Mouse (Mus musculus) liver, embryonic 12.5 days (tissue): Measurements from ENCODE around the gene Tubb1. TPM values are rescaled to one million over a fixed set of nuclear protein-coding genes. Genes with fewer than 3 reads are reported as not detected.

Experiments used
- ATAC-seq: fragments of 200-750 bp; cut with Nextera tagmentation; 2 replicates; pipeline ENCODE4 v1.8.0; 2017; ENCODE audit warnings: moderate number of reproducible peaks, mild to moderate bottlenecking, moderate library complexity
- H3K27ac ChIP-seq: fragments of 300-500 bp; sonication (generic); 2 replicates; pipeline ENCODE4 v1.5.1; 2016; ENCODE audit warnings: mild to moderate bottlenecking
- H3K27me3 ChIP-seq: fragments of 300-500 bp; sonication (generic); replicated peaks from 2 replicates; pipeline ENCODE4 v1.6.1; 2016; ENCODE audit warnings: mild to moderate bottlenecking, moderate library complexity
- H3K36me3 ChIP-seq: fragments of 300-500 bp; sonication (generic); 2 replicates; pipeline ENCODE4 v1.6.1; 2016; ENCODE audit warnings: mild to moderate bottlenecking, moderate library complexity
- H3K4me1 ChIP-seq: fragments of 300-500 bp; sonication (generic); 2 replicates; pipeline ENCODE4 v1.6.1; 2016
- H3K4me2 ChIP-seq: fragments of 300-500 bp; sonication (generic); 2 replicates; pipeline ENCODE4 v1.6.1; 2016; ENCODE audit warnings: mild to moderate bottlenecking, moderate library complexity
- H3K4me3 ChIP-seq: fragments of 300-500 bp; sonication (generic); 2 replicates; pipeline ENCODE4 v1.5.1; 2016; ENCODE audit warnings: mild to moderate bottlenecking, moderate library complexity
- H3K9ac ChIP-seq: fragments of 300-500 bp; sonication (generic); 2 replicates; pipeline ENCODE4 v1.6.1; 2016; ENCODE audit warnings: mild to moderate bottlenecking, moderate library complexity
- H3K9me3 ChIP-seq: fragments of 300-500 bp; sonication (generic); replicated peaks from 2 replicates; pipeline ENCODE4 v1.6.1; 2016; ENCODE audit warnings: mild to moderate bottlenecking, moderate library complexity
- WGBS: fragments of 180-500 bp; shearing (Covaris S2); methylation state at CpG from one replicate; pipeline ENCODE4 v1.1.7; 2016; ENCODE audit not compliant: insufficient replicate concordance; 5-methylcytosine and 5-hydroxymethylcytosine counted together
- polyA plus RNA-seq: library from polyadenylated mRNA; unstranded; fragments of >200 nt; fragmentation: Nextera tagmentation; extraction: Ambion mirVana; gene quantifications from 2 replicates; pipeline ENCODE4 v1.2.1, GENCODE M21; 2016

The Tubb1 gene
- 48.2 and 55.7 TPM in 2 replicates for polyA plus RNA-seq

DNA sequence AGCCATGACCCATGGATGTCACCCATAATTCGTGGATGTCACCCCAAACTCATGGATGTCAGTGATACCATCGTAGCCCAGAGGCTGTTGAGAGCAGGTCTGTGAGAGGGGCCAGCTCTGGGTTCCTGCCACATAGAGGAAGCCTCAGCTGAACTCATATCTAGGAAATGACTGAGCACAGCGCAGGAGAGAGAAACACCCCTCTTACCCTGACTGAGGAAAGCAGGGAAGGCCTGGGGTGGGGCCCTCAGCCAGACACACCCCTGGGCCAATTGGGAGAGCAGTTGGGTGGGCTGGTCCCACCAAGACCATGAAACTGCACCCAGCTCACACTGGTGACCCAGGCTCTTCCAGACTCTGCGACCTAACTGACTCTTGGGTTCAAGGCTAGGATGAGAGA, at the start of gene Tubb1:
Tubb1 (plus strand) TSS at position 343 of the 400 bp plus-strand sequence.
- Histone ChIP-seq H3K9ac (peak within 1 kb of the TSS; percentile 39; the same call in 1 of the 2 replicates), H3K4me2 (peak within 1 kb of the TSS; percentile 38), H3K27ac (peak within 1 kb of the TSS; percentile 82), H3K4me3 (peak within 1 kb of the TSS; percentile 29), H3K36me3 (no peaks in the 10 kb centered on the region), H3K27me3 (peaks cover 16% of the 10 kb centered on the region), H3K9me3 (no peaks in the 10 kb centered on the region), H3K4me1 (peaks cover 65% of the 10 kb centered on the region)
- 26% methylated on average over 4 of the region's 4 CpGs for WGBS
- peak; percentile 81 for ATAC-seq

DNA sequence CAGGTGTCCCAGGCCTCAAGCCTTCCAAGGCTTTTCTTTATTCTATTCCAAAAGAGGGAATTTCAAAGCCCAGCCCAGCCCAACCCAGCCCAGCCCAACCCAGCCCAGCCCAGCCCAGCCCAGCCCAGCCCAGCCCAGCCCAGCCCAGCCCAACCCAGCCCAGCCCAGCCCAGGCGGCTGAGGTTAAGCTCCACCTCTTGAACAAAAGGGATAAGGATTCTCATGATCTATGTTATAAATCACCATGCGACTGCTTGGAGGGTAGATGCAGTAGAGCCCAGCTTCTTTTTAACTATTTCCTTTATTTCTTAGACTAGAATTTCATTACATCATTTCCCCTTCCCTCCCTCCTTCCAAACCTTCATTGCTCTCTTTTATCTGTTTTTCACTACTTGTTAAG, 40.3 kb upstream of the Tubb1 start:
- Histone ChIP-seq H3K4me1 (peaks cover 22% of the 10 kb centered on the region), H3K27ac (no peak overlapping the region), H3K4me2 (peak overlapping the region; percentile 10; the same call in 1 of the 2 replicates), H3K9me3 (no peaks in the 10 kb centered on the region), H3K27me3 (peaks cover 19% of the 10 kb centered on the region), H3K36me3 (no peaks in the 10 kb centered on the region), H3K4me3 (no peak overlapping the region), H3K9ac (no peak overlapping the region)
- WGBS, result 27% methylated on average over 2 of the region's 2 CpGs
- peak; percentile 78 for ATAC-seq

DNA sequence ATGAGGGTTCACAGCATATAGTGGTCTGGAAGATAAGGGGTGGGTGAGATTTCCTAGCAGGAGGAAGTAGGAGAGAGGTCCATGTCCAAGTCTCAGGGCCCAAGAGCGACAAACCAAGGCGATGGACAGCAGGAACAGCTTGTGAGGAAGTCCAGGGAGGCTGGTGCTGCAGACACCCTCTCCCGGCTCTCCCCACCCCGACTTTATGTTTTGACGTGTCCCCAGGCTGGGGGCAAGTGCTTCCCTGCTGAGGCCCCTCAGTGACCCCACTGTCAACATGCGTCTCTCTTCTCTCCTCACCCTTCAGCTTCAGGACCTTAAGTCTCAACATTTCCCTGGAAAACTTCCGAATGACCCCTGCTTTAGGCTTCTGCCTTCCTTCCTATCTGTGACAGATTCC, 37.4 kb upstream of the Tubb1 start:
- Histone ChIP-seq H3K4me2 (no peak overlapping the region), H3K27me3 (peaks cover 10% of the 10 kb centered on the region; the same call in 1 of the 2 replicates), H3K9me3 (no peaks in the 10 kb centered on the region), H3K9ac (no peak overlapping the region), H3K27ac (no peak overlapping the region), H3K36me3 (peaks cover 6% of the 10 kb centered on the region), H3K4me1 (peaks cover 45% of the 10 kb centered on the region), H3K4me3 (no peak overlapping the region)
- ATAC-seq, result no peak
- WGBS, result 70% methylated on average over 7 of the region's 7 CpGs

DNA sequence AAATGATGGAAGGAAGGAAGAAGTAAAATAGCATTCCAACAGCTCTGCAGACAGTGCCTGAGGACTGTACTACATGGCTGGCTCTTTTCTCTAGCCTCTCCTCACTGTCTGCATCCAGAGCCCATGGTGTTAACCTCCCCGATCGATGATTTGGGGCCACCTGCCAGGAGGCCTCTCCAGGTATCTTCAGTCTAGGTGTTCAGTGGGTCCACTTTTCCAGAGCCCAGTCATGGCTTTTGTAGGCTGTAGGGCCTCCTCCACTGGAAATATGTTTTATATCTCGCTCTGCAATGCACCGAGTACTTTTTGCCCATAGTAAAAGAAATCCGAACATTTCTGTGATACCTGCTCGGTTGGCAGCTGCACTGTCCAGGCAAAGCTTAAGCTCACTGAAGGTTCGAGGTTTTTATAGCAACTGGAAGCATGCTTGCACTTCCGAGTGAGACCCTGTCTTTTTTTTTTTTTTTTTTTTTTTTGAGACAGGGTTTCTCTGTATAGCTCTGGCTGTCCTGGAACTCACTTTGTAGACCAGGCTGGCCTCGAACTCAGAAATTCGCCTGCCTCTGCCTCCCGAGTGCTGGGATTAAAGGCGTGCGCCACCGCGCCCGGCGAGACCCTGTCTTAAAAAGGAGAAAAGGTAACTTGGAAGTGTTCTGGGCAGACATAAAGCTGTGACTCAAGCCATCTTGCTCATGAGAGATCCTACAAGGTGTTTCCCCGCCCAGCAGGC, 35.3 kb upstream of the Tubb1 start:
- H3K4me1 ChIP-seq, result peaks cover 39% of the 10 kb centered on the region
- peak overlapping the region; percentile 97 for H3K4me3 ChIP-seq
- H3K4me2 ChIP-seq, result peak overlapping the region; percentile 87
- no peak for ATAC-seq
- no peak overlapping the region for H3K27ac ChIP-seq
- H3K9me3 ChIP-seq, result no peaks in the 10 kb centered on the region
- 0 out of 2 replicates have a peak, but pooled peaks cover 6% of the 10 kb centered on the region for H3K27me3 ChIP-seq
- peak overlapping the region; percentile 97; the same call in 1 of the 2 replicates for H3K9ac ChIP-seq
- H3K36me3 ChIP-seq, result peaks cover 24% of the 10 kb centered on the region
- 34% methylated on average over 18 of the region's 18 CpGs for WGBS

DNA sequence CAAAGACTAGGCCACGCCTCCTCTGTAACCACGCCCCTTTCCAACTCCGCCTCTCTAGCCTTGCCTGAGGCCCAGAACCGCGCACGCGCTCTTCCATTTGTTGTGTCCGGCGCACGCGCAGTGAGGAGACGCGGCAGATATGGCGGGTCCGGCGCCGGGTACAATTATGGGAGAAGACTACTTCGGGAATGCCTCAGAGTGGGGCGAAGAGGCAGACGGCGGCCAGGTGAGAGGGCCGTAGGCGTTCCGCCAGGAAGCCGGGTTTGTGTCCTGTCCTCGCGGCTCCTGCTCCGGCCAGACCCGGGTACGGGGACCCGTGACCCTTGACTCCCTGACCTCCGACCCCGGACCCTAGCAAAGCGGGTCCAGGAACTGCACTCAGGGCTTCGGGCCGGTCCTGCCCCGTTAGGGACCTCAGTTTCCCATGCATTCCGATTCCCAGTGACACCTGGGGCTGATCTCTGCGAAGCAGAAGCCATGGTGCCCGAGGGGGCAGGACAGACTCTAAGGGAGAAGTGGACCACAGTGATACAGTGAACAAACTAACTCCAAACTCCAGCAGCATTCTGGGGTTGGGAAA, 34.7 kb upstream of the Tubb1 start, which contains the start of gene Nelfcd:
Nelfcd (plus strand) TSS at position 74 of the 580 bp plus-strand sequence.
- ATAC-seq, result peak; percentile 95
- Histone ChIP-seq H3K9me3 (no peaks in the 10 kb centered on the region), H3K9ac (peak within 1 kb of the TSS; percentile 97), H3K36me3 (peaks cover 30% of the 10 kb centered on the region), H3K4me1 (peaks cover 32% of the 10 kb centered on the region), H3K4me2 (peak within 1 kb of the TSS; percentile 87), H3K27me3 (0 out of 2 replicates have a peak, but pooled peaks cover 6% of the 10 kb centered on the region), H3K27ac (peak within 1 kb of the TSS; percentile 80), H3K4me3 (peak within 1 kb of the TSS; percentile 97)
- WGBS, result 2% methylated on average over 40 of the region's 40 CpGs

DNA sequence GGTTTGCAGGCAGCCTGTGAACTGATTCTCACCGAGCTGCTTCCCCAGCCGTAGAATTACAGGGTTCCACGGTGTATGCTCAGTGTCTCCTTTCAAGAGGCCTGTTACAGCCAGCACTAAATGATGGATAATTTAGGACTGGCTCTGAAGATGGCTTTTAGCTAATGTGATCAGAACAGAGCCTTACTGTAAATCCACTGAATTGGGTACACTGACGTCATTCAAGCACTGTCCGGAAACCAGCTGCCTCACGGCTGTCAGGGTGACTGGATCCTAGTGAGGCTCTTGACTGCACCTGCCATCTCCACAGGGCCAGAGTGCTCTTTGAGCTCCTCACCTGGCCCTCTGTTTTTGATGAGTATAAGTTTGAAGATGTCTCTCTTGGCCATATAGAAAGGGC, 29.4 kb upstream of the Tubb1 start:
- Histone ChIP-seq H3K9ac (no peak overlapping the region), H3K4me1 (peaks cover 21% of the 10 kb centered on the region), H3K27me3 (no peaks in the 10 kb centered on the region), H3K36me3 (peaks cover 83% of the 10 kb centered on the region), H3K9me3 (no peaks in the 10 kb centered on the region), H3K4me3 (no peak overlapping the region), H3K4me2 (no peak overlapping the region), H3K27ac (no peak overlapping the region)
- ATAC-seq, result no peak
- WGBS, result 93% methylated on average over 6 of the region's 6 CpGs

DNA sequence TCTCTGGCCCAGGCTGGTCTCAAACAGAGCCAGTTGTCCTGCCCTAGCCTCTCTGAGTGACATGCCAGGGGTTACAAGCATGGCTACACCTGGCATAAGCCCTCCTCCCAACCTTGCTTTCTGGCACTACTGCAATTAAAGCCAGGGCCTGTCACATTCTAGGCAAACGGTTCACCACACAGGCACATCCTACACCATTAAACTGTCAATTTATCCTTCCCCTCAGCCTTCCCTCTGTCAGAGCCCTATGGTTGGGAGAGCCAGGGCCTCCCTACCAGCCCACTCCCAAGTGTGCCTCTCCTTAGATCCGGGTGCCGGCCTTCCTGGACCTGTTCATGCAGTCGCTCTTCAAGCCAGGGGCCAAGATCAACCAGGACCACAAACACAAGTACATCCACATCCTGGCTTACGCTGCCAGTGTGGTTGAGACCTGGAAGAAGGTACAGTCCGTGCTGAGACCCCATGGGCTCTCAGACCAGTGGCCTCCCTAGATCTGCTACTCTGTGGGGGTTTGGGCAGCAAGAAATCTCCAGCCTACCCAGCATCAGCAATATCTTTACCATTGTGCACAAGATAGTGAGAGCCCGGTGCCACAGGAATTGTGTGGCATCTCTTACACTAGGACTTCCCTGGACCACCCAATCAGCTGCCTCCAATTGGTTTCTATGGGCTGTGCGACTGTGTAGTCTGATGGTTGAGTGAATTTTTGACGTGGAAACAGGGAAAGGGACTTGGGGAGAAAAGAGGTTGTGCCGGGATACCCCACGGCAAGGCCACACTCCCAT, 26.0 kb upstream of the Tubb1 start:
- Histone ChIP-seq H3K4me3 (no peak overlapping the region), H3K27me3 (no peaks in the 10 kb centered on the region), H3K9ac (no peak overlapping the region), H3K36me3 (peaks cover 100% of the 10 kb centered on the region), H3K4me1 (no peaks in the 10 kb centered on the region), H3K4me2 (no peak overlapping the region), H3K9me3 (no peaks in the 10 kb centered on the region), H3K27ac (no peak overlapping the region)
- ATAC-seq, result no peak
- WGBS, result 89% methylated on average over 11 of the region's 11 CpGs

DNA sequence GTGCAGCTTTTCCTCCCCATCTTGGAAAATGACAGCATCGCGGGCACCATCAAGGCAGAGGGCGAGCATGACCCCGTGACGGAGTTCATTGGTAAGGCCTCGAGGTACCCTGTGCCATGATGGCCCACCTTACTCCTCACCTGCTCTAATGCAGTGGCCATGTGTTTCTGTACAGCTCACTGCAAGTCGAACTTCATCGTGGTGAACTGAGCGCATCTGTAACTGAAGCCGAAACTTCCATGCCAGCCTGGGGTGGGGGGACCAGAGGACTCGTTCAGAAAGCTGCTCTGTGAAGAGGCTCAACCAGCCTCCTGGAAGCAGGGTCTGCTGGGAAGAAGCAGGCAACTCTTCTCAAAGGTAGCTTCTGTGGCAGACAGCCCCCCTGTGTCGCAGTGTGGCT, 23.6 kb upstream of the Tubb1 start:
- 0 out of 2 replicates have a peak, but pooled peaks have one; percentile 13 for ATAC-seq
- 90% methylated on average over 12 of the region's 12 CpGs for WGBS
- Histone ChIP-seq H3K27me3 (no peaks in the 10 kb centered on the region), H3K4me1 (no peaks in the 10 kb centered on the region), H3K9me3 (no peaks in the 10 kb centered on the region), H3K27ac (no peak overlapping the region), H3K4me3 (no peak overlapping the region), H3K4me2 (no peak overlapping the region), H3K9ac (no peak overlapping the region), H3K36me3 (peaks cover 93% of the 10 kb centered on the region)

DNA sequence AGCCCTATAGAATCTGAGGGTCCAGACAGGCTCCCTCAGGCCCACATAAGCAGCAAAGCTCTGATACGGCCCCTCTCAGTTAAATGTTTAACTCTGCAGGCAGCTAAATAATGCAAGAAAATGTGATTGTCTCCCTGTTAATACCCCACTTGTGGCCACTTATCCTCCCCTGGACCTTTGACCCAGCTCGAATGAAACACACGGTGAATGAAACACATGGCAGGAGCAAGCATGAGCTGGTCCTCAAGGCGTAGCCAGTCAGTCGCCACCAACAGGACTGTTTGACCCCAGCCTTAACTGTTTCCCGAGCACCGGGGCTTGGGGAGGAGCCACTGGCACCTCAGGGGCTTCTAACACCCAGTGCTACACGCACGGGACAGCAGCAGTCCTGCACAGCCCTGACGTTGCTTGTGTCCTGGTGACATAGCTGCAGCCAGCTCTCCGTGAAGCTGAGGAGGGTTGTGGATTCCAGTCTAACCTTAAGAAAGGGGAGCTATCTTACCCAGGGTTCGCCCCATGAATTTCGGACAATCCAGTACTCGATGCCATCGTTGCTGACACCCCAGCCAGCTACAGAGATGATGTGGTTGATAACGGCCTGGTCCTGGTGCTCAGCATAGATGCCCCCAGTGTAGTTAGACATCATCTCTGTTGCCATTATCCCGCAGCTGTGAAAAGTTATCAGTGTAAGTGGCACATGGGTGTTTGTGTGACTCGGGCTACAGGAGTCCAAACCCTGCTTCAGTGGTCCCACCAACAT, 22.2 kb upstream of the Tubb1 start:
- H3K4me1 ChIP-seq, result no peaks in the 10 kb centered on the region
- H3K27ac ChIP-seq, result no peak overlapping the region
- WGBS, result 83% methylated on average over 18 of the region's 18 CpGs
- no peak for ATAC-seq
- H3K36me3 ChIP-seq, result peaks cover 89% of the 10 kb centered on the region
- H3K4me2 ChIP-seq, result no peak overlapping the region
- H3K27me3 ChIP-seq, result no peaks in the 10 kb centered on the region
- no peak overlapping the region for H3K9ac ChIP-seq
- no peaks in the 10 kb centered on the region for H3K9me3 ChIP-seq
- no peak overlapping the region for H3K4me3 ChIP-seq

DNA sequence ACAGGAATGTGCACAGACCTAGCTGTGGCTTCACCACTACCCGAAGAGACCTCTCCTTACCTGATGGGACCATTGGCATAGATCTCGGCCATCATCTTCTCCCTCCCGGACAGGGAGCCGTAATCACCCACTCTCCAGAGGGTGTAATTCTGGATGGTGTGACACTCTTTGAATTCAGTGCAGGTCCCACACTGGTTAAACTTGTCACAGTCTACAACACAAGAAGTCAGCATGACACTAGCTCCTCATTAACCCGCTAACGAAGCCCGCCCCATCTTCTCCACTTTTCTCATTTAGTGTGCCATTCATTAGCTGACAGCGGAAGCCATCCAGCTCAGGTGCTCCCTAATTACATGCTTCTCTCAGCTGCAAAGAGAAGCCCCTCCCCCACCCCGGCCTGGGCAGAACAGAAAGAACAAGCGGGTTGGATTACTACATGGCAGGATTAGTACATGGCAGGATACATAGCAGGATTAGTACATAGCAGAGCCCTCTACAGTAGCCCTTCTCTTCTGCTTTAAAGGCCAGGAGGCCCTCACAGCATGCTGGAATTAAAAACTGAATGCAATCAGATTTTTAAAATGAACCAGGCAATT, 21.4 kb upstream of the Tubb1 start:
- Histone ChIP-seq H3K27ac (no peak overlapping the region), H3K9me3 (no peaks in the 10 kb centered on the region), H3K27me3 (no peaks in the 10 kb centered on the region), H3K4me1 (no peaks in the 10 kb centered on the region), H3K36me3 (peaks cover 88% of the 10 kb centered on the region), H3K4me3 (no peak overlapping the region), H3K4me2 (no peak overlapping the region), H3K9ac (no peak overlapping the region)
- 89% methylated on average over 10 of the region's 10 CpGs for WGBS
- no peak for ATAC-seq

DNA sequence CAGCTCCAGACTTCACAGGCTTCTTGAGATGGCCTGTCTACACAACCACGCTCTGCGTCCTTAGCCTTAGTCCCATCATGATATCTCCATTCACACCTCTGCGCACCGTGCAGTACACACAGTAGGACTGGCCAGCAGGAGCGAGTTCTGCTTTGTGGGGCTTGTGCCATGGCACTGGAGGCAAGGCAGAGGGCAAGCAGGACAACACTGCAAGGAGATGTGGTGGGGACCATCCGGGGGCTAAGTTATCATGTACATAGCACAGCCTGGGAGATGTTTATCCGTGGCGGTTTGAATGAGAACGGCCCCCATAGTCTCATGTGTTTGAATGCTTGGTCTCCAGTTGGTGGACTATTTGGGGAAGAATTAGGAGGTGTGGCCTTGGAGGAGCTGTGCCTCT, 15.6 kb upstream of the Tubb1 start:
- Histone ChIP-seq H3K4me2 (no peak overlapping the region), H3K27me3 (no peaks in the 10 kb centered on the region), H3K9me3 (no peaks in the 10 kb centered on the region), H3K4me3 (no peak overlapping the region), H3K4me1 (peaks cover 43% of the 10 kb centered on the region), H3K36me3 (peaks cover 55% of the 10 kb centered on the region), H3K27ac (no peak overlapping the region), H3K9ac (no peak overlapping the region)
- ATAC-seq, result no peak
- WGBS, result 87% methylated on average over 9 of the region's 9 CpGs
